Mouse (Mus musculus) spleen, postnatal 14 days (tissue): Measurements from ENCODE around the gene Tbx21.

Source experiments
- DNase-seq, 2 experiments: peaks; one replicate each; pipeline ENCODE4 v3.0.0; 2021 to 2022; ENCODE audit warnings: low spot score in 2 of 2

The Tbx21 gene

DNA sequence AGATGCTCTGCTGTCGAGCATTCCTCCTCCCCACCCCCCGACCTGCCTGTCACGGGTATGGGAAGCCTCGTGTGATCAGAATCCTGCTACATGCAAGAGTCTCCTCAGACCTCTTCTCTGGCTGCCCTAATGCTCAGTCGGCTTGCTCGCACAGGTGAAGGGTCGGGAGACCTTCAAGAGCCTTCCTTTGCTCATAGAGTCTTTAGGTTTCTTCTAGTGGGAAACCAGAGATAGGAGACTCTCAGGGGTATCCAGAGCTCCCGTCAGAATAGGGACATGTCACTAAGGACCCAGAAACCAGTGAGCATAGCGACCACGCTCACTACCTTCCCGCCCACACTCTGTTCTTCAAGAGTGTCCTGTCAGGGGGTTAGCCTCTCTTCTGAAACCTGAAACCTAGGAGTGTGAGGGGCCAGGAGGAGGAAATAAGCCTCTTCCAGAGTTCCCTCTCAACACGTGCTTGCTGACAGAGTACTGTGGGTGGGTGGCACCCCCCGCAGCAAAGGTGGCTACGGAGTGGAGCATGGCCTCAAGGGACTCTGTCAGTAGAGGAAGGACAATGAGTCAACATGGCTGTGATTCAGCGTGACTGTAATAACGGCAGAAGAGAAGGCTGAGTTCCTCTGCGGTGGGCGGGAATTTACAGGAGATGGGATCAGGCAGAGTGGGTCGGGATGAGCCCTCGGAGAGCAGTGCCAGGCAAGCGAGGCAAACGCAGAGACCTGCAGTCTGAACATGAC lies 31.6 kb downstream of the Tbx21 start:
- no peak for DNase-seq

DNA sequence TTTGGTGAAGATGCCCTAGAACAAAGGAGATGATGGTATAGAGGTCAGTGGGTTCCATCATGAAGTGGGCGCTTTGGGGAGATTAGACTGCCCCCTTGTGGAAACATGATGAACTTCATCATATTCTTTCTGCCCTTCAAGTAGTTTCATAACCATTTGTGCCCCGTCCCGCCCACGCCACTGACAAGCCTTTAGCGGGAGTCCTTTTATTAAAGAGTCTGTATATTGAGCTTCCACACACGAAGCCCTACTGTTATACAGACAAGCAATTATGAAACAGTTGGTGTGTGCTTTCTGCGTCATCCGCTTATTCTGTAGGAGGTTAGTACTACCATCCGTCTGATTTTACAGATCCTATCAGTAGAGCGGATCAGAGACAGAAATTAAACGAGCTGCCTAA lies 32.2 kb downstream of the Tbx21 start:
- peak in 1 of 2 experiments; percentile 28 for DNase-seq

DNA sequence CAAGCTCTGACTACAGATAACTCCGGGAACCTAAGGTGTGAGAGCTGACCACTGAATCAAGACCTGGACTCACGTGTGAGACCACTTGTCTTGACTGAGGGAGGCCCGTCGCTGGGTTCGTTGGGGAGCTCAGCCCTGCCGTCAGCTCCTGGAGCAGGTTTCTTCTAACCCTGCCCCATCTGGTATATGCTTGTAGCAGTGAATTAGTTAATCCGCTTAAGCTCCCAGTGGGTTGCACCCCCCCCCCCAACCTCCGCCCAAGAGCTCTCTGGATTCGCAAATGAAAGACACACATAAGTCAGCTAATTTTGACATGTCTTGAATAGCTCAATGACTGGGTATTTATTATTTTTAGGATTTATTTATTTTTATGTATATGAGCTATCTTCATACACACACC lies 34.8 kb downstream of the Tbx21 start:
- no peak for DNase-seq

DNA sequence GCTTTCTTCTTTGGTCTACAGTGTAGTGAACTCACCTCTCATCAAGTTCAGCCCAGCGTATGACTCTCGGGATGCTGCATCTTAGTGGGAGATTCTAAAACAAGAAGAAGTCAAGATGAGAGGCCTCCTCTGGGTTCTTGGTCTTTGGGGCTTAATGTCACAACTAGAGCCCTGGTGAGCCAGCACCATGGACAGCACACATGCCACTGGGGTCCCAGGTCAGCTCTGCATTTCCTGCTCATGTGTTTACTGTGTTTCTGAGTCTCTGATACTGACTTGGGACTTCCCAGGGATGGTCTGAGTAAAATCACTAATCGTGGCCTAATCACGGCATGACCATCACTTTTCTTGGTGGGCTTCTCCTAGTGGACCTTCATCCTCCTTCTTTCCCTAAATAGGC lies 36.4 kb downstream of the Tbx21 start:
- DNase-seq = no peak

DNA sequence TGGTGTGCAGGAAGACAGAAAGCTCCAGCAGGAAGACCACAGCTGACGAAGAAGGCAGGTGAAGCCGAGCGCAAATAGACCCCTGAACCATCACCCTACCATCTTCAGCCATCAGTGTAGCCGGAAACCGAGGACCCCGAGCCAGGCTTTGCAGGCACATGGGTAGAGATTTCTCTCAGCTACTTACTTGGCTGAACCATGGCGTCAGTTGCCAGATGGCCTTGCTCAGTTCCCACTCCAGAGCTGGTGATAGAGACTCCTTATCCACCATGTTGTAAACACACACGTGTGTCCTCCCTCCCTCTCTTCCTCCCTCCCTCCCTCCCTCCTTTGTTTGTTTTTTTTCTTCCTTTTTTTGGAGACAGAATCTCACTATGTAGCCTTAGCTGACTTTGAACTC lies 40.9 kb downstream of the Tbx21 start:
- DNase-seq = no peak

DNA sequence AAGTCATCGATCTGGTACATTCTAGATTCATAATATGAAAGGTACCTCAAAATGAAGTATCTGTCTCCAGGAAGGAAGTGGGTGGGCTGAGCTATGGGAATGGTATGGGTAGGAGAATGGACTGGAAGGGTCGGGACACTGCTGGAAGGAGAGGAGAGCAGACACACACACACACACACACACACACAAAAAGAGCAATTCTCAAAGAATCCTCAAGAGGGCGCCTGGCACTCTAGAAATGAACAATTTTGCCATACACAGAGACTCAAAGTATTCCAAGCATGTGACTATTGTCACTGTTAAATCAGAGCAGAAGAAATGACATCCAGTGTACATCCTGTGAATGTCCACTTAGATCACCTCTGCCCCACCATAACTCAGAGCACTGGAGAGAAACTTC lies 42.6 kb downstream of the Tbx21 start:
- DNase-seq = no peak

DNA sequence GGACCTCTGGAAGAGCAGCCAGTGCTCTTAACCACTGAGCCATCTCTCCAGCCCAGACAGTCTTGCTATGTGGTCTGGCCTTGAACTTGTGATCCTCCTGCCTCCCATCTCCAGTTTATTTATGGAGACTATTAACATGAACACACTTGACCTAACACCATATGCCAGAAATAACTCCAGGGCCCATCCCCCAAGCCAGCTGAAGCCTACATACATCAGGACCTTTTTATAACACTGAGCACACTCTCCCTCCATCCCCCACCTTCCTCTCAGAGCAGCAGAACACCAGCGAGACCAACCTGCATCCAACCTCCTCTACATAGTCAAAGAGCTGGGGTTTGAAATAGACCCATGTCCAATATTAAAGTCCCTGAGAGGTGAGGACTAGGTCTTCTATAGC lies 44.0 kb downstream of the Tbx21 start:
- no peak for DNase-seq

DNA sequence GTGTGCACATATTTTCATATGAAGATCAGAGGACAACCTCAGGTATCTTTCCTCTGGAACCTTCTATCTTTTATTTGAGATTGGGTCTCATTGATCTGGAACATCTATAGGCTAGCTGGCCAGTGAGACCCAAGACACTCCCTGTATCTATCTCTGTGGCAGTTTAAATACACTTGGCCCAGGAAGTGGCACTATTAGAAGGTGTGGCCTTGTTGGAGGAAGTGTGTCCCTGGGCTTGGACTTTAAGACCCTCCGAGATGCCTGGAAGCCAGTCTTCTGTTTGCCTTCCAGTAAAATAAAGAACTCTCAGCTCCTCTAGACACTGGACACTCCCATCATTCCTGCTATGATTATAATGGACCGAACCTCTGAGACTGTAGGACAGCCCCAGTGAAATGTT lies 45.4 kb downstream of the Tbx21 start:
- DNase-seq = no peak

DNA sequence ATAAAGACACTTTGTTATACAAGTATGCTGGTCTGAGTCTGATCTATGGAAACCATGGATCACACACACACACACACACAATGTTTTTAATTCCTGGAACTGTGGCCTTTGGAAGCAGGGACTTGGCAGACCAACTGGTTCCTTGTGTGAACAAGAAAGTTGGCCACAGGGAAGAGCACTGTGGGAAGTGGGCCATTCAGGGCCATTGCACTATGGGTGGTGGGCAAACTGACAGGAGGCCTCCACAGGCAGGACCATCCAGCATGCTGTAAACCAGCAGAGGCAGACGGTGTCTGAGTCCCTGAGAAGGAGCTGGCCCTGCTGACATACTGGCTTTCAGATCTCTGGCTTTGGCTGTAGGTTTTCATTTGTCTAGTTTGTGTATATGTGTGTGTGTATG lies 45.8 kb downstream of the Tbx21 start:
- no peak for DNase-seq

DNA sequence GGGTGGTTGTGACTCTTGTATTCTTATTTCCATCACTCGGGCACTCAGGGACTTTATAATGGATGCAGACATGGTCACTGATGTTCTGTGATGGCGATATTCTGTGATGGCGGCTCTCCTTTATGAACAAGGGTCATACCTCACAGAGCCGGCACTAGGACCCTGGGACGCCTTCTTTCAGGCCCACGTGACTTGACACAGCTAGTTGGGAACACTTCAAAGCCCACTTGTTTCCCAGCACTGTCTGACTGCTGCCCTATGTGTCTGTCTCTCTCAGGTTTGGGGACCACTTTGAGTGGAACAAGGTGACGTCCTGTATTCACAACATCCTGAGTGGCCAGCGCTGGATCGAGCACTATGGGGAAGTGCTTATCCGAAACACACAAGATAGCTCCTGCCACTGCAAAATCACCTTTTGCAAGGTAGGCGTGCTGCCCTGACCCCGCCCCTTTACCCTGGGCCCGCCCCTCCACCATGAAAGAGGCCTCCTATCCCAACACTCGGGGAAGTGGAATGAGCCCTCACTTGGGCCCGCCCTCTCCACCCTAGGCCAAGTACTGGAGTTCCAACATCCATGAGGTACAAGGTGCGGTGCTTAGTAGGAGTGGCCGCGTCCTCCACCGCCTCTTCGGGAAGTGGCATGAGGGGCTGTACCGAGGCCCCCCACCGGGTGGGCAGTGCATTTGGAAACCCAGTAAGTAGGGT lies 48.3 kb downstream of the Tbx21 start:
- DNase-seq = no peak

DNA sequence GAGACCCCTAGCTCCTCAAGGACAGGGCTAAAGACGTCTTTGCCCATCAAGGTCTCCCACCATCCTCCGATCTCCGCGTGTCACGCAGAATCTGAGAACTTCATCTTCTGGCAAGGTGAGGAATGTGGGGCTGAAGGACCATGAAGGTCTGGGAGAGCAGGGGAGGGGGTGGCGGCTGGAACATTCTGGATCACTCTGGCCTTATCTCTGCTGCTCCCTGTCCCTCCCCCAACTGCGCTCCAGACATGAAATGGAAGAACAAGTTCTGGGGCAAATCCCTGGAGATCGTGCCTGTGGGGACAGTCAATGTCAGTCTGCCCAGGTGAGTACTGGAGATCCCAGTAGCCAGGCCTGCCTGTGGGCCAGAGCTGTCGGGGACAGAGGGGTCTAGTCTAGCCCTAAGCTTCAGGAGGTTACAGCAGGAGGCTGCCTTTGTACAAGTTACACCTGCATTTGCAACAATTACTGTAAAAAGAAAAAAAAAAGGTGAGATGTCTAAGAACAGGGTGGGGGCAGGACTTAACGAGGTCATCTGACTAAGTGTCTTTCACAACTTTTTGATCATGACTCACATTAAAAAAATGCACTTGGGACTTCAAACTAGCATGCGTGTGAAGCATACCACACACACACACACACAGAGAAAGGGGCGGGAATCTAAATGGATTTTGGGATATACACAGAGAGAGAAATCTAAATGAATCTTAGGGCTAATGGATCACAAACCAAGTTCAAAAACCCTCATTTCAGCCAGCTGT lies 49.4 kb downstream of the Tbx21 start:
- DNase-seq = no peak

DNA sequence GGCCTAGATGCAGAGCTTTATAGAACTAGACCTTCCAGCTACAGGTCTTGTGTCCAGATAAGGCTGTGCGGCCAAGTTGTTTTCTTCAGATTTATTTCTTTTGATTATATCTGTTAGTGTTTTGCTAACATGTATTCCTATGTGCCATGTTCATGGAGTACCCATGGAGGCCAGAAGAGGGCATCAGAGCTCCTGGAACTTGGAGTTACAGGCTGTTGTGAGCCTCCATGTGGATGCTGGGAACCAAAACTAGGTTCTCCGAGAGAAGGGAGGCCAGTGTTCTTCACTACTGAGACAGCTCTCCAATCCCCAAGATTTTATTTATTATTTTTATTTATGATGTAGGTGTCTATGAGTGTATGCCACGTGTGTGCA lies 51.2 kb downstream of the Tbx21 start:
- no peak for DNase-seq

DNA sequence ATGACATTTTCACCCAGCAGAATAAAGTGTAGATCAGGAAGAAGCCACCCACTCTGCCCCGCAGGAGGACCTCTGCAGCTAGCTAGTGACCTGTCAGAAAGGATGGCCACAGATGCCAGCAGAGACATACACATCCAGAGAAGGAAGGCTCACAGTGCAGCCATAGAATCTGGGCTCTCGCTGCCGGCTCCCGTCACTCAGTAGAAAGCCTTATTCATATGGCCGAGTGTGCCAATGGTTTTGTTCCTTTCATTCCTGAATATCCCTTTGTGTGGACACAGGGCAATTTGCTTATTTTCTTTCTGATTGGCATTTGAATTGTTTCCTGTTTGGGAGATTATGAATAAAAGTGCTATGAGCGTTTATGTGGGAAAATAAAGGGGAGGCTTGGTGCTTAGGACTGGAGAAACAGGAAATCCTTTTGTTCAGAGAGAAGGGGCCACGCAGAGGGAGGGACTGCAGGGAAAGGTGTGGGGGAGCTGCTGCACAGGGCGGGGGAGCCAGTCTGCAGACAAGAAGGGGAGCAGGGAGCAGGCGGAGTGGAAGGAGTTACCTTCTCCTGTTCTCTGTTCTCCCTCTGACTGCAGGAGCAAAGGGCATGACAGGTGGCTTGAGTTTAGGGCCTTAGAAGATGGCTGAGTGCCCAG lies 51.7 kb downstream of the Tbx21 start:
- DNase-seq = no peak

DNA sequence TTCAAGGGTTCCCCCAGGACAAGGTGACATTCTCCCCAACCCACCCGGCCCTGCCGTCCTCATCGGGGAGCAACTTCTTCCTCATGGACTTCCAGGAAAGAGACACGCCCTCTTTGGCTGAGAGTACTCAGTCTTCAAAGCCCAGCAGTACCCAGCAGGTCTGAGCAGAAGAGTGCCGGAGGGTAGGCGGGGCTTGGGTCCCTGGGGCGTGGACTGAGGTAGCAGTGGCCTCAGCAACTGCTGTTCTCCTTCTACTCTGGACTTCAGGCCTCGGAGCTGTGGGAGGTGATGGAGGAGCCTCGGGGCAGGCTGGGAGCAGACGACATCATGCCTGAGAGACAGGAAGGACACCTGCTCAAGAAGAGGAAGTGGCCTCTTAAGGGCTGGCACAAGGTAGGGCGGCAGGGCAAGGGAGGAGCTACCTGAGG lies 62.9 kb downstream of the Tbx21 start:
- DNase-seq = peak in 1 of 2 experiments; percentile 21

DNA sequence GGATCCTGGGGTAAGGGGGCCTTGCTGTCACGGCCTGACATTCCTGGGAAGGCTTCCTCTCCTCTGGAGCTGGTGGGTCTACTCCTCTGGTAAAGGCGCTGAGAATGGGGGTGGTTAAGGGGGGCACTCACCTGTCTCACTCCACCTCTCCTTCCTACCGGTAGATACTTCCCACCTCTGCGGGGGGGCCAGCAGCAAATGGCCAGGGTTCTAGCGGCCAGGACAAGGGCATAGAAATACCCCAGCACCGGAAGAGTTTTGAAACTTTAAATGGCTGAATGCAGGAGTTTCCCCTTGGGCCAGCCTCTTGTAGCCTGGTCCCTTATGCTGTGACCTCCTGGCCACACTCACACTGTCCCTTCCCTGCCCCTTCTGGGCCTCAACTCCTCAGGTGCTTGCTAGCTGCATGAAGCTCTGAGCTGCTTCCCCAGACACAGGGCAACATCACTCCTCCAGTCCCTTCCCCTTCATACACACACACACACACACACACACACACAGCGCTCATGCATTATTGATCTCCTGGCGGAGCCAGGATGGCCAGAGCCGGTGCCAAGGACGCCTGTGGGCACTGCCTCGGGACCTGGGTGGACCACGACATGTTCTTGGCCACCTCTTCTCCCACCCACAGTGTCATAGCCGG lies 64.1 kb downstream of the Tbx21 start:
- DNase-seq = no peak

DNA sequence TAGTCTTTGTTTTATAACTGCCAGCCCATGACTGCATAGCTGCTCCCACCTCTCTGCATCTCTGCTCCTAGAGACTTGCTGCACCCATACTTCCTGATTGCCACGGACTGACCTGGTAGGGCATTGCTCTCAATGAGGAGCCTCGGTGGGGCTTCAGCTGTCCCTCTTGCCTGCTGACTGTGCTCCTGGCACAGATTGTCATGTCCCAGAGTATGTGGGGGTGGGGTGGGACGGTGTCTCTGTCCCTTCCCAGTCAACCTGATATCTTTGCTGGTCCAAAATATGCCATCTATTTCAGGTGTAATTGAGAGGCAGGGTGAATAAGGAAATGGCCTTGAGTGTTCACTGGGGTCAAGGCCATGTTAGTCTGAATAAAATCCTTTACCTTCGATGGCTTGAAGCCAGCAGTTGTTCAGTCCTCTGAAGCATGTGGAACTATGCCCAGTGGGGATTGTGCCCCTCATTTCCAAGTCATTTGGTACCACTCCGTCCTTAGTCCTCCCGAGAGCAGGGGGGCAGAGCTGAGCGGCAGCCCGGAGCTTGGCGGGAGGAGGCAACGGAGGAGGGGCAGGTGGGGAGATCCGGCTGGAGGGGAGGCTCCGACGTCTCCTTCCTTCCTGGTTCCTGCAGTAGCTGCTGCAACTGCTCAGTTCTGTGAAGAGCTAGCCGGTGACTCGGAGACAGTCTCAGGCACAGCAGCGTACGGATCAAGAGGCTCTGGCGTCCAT lies 64.8 kb downstream of the Tbx21 start, which contains the start of gene Osbpl7:
Osbpl7 (plus strand) TSS at position 413 of the 728 bp plus-strand sequence.
- peak; percentile 43 to 58 for DNase-seq

DNA sequence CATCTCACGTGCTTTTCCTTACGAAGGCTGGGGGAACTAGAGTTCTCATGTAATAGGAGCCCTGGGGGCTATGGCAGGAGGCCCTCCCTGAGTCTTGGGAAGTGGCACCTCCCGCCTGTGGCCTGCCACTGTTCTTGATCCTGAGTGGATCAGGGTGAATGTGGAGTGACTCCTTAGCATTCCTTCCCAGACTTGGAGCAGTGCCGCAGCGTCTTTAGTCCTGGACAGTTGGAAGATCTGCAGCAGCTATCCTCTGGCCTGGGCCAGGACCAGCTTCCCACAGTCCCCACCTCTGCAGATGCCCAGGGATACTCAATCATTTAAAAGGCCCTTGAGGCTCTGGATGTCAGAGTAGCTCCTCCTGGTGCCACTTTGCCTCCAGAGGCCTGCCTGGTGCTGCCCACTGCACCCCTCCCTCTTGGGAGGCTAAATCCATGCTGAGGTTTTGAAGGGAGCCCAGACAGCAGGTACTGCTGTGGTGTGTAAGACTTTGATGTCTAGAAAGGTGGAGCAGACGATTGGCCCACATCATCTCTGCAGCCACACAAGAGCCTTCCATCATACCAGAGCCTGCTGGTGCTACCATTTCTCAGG lies 65.5 kb downstream of the Tbx21 start:
- no peak for DNase-seq

DNA sequence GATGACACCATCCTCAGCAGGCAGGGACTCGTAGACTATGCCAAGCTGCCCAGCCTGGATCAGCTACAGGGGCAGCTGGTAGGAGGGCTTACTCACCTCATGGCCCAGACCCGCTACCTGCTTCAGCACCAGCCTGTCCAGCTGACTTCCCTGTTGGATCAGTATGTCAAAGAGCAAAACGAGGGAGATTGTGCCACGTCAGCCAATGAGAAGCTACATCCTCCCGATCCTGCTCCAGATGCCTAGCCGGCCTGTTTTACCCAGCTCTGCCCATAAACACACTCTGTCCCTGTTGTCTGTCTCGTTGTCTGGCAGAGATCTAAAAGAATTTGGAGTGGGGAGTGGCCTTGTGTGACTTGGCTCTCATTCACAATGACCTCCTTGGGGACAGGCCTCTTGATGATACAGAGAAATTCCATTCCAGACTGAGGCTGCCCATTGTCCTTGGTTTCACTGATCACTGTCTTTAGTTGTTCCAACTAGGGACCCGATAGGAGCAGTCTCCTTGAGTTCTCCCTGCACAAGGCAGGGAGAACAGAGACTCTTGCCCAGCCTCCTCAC lies 67.0 kb downstream of the Tbx21 start:
- DNase-seq = no peak
